Mouse (Mus musculus) intestine, embryonic 14.5 days (tissue): ENCODE results near the gene Gm5788. TPM values are rescaled to one million over a fixed set of nuclear protein-coding genes. Genes with fewer than 3 reads are reported as not detected.
A peak's percentile ranks its signal among the peaks of the same experiment; 100 is the strongest.
"Not testable (repeated sequence)": the region's sequence is repeated elsewhere in the genome, so short reads cannot be mapped to it uniquely, and the experiment has no call there.

Experiments
- ATAC-seq: fragments of 200-750 bp; cut with Nextera tagmentation; replicated peaks from 2 replicates; pipeline ENCODE4 v1.8.0; 2017; ENCODE audit warnings: low read depth, moderate number of reproducible peaks, moderate TSS enrichment, moderate library complexity; ENCODE audit not compliant: low FRiP score, low TSS enrichment
- DNase-seq: peaks from one replicate; pipeline ENCODE4 v3.0.0-alpha.2; 2018; ENCODE audit warnings: low spot score
- H3K27ac ChIP-seq: fragments of 300-500 bp; sonication (generic); 2 replicates; pipeline ENCODE4 v1.5.1; 2014; ENCODE audit warnings: low read depth, mild to moderate bottlenecking, control low read depth
- H3K27me3 ChIP-seq: fragments of 300-500 bp; sonication (generic); replicated peaks from 2 replicates; pipeline ENCODE4 v1.6.1; 2014; ENCODE audit warnings: low read length, control low read depth; ENCODE audit not compliant: control insufficient read depth, insufficient read depth
- H3K36me3 ChIP-seq: fragments of 300-500 bp; sonication (generic); 2 replicates; pipeline ENCODE4 v1.6.1; 2014; ENCODE audit warnings: low read length, control low read depth; ENCODE audit not compliant: control insufficient read depth, insufficient read depth
- H3K4me1 ChIP-seq: fragments of 300-500 bp; sonication (generic); replicated peaks from 2 replicates; pipeline ENCODE4 v1.6.1; 2014; ENCODE audit warnings: low read length, control low read depth, mixed read lengths; ENCODE audit not compliant: control insufficient read depth, insufficient read depth
- H3K4me2 ChIP-seq: fragments of 300-500 bp; sonication (generic); 2 replicates; pipeline ENCODE4 v1.6.1; 2014; ENCODE audit warnings: low read length
- H3K4me3 ChIP-seq: fragments of 300-500 bp; sonication (generic); 2 replicates; pipeline ENCODE4 v1.5.1; 2014; ENCODE audit warnings: low read depth, low read length, control low read depth, mixed read lengths
- H3K9ac ChIP-seq: fragments of 300-500 bp; sonication (generic); 2 replicates; pipeline ENCODE4 v1.6.1; 2014; ENCODE audit warnings: mild to moderate bottlenecking, low read length
- H3K9me3 ChIP-seq: fragments of 300-500 bp; sonication (generic); 2 replicates; pipeline ENCODE4 v1.6.1; 2016; ENCODE audit warnings: low read length, control low read depth; ENCODE audit not compliant: control insufficient read depth
- WGBS: fragments of 180-500 bp; shearing (Covaris S2); extraction: QIAGEN DNeasy Blood & Tissue Kit; methylation state at CpG from one replicate; pipeline ENCODE4 v1.1.7; 2014; 5-methylcytosine and 5-hydroxymethylcytosine counted together
- polyA plus RNA-seq: library from polyadenylated mRNA; unstranded; fragments of >200 nt; fragmentation: Nextera tagmentation; extraction: Ambion mirVana; gene quantifications from 2 replicates; pipeline ENCODE4 v1.2.1, GENCODE M21; 2014

The Gm5788 gene
- not detected in 2 replicates for polyA plus RNA-seq

DNA sequence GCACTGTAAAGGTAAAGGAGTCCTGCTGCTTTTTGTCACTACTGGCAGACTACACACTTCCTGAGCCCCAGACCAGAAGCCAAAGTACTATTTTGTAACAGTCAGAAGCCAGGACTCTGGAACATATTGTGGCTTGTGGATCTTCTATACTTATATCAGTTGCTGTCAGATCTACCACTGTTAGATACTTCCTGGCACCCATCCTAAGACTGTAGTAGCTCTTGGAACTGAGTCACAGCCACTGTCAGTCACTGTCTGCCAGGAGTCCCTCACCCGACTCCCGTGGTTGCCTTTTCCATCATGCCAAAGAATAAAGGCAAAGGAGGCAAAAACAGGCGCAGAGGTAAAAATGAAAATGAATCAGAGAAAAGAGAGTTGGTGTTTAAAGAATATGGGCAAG lies at the start of gene Gm5788:
Gene Gm5788, plus strand, starts transcription at position 301 of the 400 bp plus-strand sequence.
- H3K4me1 ChIP-seq, H3K4me2 ChIP-seq, H3K27ac ChIP-seq, ATAC-seq, H3K36me3 ChIP-seq, H3K4me3 ChIP-seq, H3K9ac ChIP-seq, H3K27me3 ChIP-seq, H3K9me3 ChIP-seq, DNase-seq: not testable (repeated sequence)
- 100% methylated on average over 3 of the region's 3 CpGs for WGBS

DNA sequence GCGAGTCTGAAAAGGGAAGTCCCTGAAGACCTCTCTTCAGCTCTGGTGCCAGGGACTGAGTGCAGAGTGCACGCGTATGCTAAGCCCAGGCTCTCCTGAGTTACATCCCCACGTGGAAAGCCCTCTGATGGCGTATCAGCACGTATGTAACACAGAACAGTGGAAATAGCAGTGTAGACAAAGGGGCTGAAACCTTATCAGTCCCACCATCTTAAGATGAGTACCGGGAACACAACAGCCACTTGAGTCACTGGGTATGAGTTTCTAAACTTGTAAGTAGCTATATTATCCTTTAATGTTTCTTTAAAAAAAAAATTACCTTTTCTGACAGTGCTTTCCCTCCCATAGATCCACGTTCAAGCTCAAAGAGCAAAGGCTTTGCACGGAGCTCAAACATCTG lies 45.1 kb upstream of the Gm5788 start:
- DNase-seq (no peak), ATAC-seq (no peak)
- no peak overlapping the region for H3K4me3 ChIP-seq
- 87% methylated on average over 9 of the region's 9 CpGs for WGBS
- H3K36me3 ChIP-seq, result peaks cover 83% of the 10 kb centered on the region
- H3K27me3 ChIP-seq, result no peaks in the 10 kb centered on the region
- H3K9ac ChIP-seq, result no peak overlapping the region
- H3K4me1 ChIP-seq, result peaks cover 6% of the 10 kb centered on the region; the same call in 1 of the 2 replicates
- no peaks in the 10 kb centered on the region for H3K9me3 ChIP-seq
- no peak overlapping the region for H3K27ac ChIP-seq
- no peak overlapping the region for H3K4me2 ChIP-seq

DNA sequence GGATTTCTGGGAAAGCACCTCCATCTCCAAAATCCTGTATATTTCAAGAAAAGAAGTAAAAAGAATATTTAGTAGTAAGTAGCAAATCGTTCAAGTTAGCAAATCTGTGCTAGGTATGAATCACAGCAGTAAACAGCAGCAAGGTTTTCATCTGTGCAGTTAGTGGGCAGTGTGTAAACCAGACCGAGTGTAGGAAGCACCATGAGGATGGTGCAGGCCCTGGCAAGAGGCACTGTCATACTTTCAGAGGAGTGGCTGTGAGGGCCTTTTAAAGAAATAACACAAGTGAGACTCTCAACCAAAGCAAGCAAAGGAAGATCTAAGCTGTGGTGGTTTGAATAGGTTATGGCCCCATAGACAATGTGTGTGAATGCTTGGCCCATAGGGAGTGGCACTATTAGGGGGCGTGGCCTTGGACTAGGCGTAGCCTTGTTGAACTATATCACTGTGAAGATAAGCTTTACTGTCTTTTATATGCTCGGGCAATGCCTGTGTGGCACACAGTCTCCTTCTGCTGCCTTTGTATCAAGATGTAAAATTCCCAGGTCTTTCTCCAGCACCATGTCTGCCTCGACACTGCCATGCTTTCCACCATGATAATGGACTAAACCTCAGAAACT lies 29.7 kb upstream of the Gm5788 start:
- H3K4me1 ChIP-seq, result no peaks in the 10 kb centered on the region
- 76% methylated on average over 6 of the region's 6 CpGs for WGBS
- DNase-seq (no peak), ATAC-seq (peak; percentile 82)
- no peak overlapping the region for H3K4me3 ChIP-seq
- H3K9ac ChIP-seq, result no peak overlapping the region
- H3K4me2 ChIP-seq, result no peak overlapping the region
- H3K27ac ChIP-seq, result no peak overlapping the region
- H3K9me3 ChIP-seq, result no peaks in the 10 kb centered on the region
- H3K36me3 ChIP-seq, result peaks cover 80% of the 10 kb centered on the region
- H3K27me3 ChIP-seq, result no peaks in the 10 kb centered on the region

DNA sequence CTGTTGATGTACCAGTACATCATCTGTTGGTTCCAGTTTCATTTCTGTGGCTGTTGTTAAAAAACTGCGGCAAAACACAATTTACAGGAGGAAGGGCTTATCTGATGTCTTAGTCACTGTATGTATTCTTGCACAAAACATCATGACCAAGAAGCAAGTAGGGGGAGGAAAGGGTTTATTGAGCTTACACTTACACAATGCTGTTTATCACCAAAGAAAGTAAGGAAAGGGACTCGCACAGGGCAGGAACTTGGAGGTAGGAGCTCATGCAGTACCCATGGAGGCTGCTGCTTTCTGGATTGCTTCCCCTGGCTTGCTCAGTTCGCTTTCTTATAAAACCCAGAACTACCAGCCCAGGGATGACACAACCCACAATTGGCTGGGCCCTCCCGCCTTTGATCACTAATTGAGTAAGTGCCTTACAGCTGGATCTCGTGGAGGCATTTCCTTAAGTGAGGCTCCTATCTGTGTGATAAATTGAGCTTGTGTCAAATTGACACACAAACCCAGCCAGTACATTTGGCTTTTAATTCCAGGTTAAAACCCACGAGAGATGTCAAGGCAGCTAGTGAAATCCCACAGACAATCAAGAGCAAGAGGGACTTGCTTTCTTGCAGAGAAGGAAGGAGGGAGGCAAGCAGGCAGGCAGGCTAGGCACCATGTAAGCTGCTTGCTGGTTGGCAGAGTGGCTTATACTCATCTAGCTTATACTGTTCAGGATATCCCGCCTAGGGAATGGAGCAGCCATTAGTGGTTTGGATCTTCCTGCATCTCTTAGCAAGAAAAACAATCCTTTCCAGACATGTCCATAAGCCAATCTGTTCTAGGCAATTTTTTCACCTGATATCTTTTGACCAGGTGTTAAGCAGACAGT lies 24.0 kb upstream of the Gm5788 start:
- no peaks in the 10 kb centered on the region for H3K27me3 ChIP-seq
- WGBS, result 55% methylated on average over 7 of the region's 7 CpGs
- peaks cover 7% of the 10 kb centered on the region for H3K4me1 ChIP-seq
- peak overlapping the region; percentile 97 for H3K9ac ChIP-seq
- H3K27ac ChIP-seq, result no peak overlapping the region
- H3K4me2 ChIP-seq, result peak overlapping the region; percentile 79
- no peak for ATAC-seq
- peaks cover 30% of the 10 kb centered on the region for H3K36me3 ChIP-seq
- H3K4me3 ChIP-seq, result peak overlapping the region; percentile 84
- no peaks in the 10 kb centered on the region for H3K9me3 ChIP-seq
- peak; percentile 53 for DNase-seq

DNA sequence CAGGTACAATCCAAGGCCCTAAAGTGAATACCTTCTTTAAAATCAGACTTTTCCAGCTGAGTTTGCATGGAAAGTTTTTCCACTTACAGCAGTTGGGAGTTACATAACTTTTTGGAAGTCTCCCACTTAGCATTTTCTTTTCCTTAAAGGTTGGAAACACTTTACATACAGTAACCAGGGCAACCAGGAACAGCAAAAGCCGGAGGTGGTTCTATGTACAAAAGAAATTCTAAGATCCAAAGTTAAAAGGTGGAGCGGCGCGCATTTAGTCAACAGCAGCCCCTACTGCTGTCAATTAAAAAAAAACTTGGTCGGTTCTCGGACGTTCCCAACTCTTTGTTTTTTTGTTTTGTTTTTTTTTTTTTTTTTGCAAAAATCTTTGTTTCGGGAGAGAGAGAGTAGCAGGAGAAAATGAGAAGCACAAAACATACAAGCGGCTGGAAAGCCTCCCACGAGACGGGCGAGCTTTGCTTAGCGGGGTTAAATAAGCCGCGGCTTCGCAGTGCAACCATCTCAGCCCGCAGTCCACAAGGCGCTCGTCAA lies 23.0 kb upstream of the Gm5788 start:
- DNase-seq, result no peak
- under 1% methylated on average over 19 of the region's 19 CpGs for WGBS
- peaks cover 25% of the 10 kb centered on the region for H3K36me3 ChIP-seq
- H3K4me1 ChIP-seq, result peaks cover 7% of the 10 kb centered on the region
- peak overlapping the region; percentile 83 for H3K27ac ChIP-seq
- H3K4me3 ChIP-seq, result peak overlapping the region; percentile 84
- ATAC-seq, result no peak
- no peaks in the 10 kb centered on the region for H3K9me3 ChIP-seq
- H3K9ac ChIP-seq, result peak overlapping the region; percentile 97
- no peaks in the 10 kb centered on the region for H3K27me3 ChIP-seq
- H3K4me2 ChIP-seq, result peak overlapping the region; percentile 79

- peaks cover 7% of the 10 kb centered on the region for H3K4me1 ChIP-seq
- ATAC-seq (peak; percentile 92), DNase-seq (peak; percentile 94)
- peaks cover 18% of the 10 kb centered on the region for H3K36me3 ChIP-seq
- H3K9me3 ChIP-seq, result no peaks in the 10 kb centered on the region
- H3K4me2 ChIP-seq, result peak within 1 kb of the TSS; percentile 79
- peak within 1 kb of the TSS; percentile 84 for H3K4me3 ChIP-seq
- peak within 1 kb of the TSS; percentile 97 for H3K9ac ChIP-seq
- no peaks in the 10 kb centered on the region for H3K27me3 ChIP-seq
- peak within 1 kb of the TSS; percentile 83 for H3K27ac ChIP-seq
- 3% methylated on average over 45 of the region's 45 CpGs for WGBS
These were observed 22.3 kb upstream of the Gm5788 start, which contains the start of gene Snw1 for GRCm38 (mm10) chr12:87471964-87472786. Snw1 (minus strand) TSS chr12:87472274.

- H3K4me1 ChIP-seq, result peaks cover 7% of the 10 kb centered on the region
- no peak overlapping the region for H3K27ac ChIP-seq
- ATAC-seq, result no peak
- H3K9ac ChIP-seq, result no peak overlapping the region
- DNase-seq, result no peak
- H3K36me3 ChIP-seq, result 0 out of 2 replicates have a peak, but pooled peaks cover 4% of the 10 kb centered on the region
- H3K4me2 ChIP-seq, result no peak overlapping the region
- no peaks in the 10 kb centered on the region for H3K9me3 ChIP-seq
- WGBS, result 78% methylated on average over 3 of the region's 3 CpGs
- no peaks in the 10 kb centered on the region for H3K27me3 ChIP-seq
- H3K4me3 ChIP-seq, result no peak overlapping the region
These were observed 19.8 kb upstream of the Gm5788 start for GRCm38 (mm10) chr12:87474756-87475155.

DNA sequence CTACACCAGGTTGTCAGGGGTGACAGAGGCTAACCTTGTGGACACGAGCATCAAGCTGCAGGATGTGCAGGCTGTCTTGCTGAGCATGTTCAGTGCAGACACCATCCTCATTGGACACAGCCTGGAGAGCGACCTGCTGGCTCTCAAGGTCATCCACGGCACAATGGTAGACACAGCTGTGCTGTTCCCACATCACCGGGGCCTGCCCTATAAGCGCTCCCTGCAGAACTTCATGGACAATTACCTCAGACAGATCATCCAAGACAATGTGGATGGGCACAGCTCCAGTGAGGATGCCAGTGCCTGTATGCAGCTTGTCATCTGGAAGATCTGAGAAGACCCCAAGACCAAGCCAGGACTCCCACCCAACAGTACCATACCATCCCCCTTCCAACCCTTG lies 12.0 kb upstream of the Gm5788 start:
- WGBS, result 90% methylated on average over 5 of the region's 5 CpGs
- not testable (repeated sequence) for DNase-seq, H3K27ac ChIP-seq, ATAC-seq, H3K36me3 ChIP-seq, H3K9ac ChIP-seq, H3K27me3 ChIP-seq, H3K4me3 ChIP-seq, H3K4me1 ChIP-seq, H3K4me2 ChIP-seq, H3K9me3 ChIP-seq
